Mouse (Mus musculus) CD4-positive, CD25-positive, alpha-beta regulatory T cell, adult 2 months (primary cell): Measurements from ENCODE around the gene Dll4.
A peak's percentile ranks its signal among the peaks of the same experiment; 100 is the strongest.

Experiments used
- DNase-seq: peaks from one replicate; pipeline ENCODE4 v3.0.0-alpha.2; 2012; ENCODE audit warnings: low read depth, low spot score

Dll4 gene

DNA sequence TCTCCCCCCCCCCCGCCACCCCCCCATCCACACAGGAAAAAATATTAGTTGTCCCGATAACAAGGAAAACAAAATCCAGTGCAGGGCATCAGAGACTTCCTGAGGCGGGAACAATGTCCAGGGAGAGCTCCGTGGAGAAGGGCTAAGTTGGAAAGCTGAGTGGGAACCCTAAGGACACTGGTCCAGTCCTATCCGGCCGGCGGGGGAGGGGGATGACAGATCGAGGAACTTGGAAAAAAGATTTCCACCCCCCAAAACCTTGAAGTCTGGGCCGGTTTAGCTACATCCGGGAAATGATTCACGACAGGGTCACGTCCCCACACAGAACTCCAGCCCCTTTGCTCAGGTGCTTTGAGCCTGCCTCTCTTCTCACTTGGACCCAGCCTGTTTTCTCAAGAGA, 14.0 kb upstream of the Dll4 start:
- no peak for DNase-seq

DNA sequence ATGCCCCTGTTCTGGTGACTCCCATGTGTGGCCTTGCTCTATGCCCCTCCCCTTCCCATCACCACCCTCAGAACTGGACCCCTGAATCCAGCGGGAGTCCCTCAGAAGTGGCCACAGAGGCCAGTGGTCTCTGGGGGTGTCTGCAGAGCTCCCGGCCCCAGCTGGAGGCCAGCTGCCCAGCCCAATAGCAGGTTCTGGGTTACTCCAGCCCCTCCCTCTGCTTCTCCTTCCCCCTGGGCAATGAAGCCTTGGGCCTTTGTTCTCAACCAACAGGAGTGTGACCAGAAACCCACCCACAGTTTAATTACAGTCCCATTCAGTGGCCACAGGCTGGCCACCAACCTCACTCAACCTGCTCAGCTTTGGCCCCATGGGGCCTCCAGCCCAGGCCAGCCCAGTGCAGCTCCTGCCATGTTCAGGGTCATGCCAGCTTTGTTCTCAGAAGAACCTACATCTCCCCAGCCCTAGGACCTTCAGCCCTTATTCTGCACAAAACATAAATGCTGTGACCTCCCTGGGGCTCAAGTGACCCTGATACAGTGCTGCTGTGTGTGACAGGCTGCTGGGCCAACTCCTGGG, 13.1 kb upstream of the Dll4 start:
- no peak for DNase-seq

DNA sequence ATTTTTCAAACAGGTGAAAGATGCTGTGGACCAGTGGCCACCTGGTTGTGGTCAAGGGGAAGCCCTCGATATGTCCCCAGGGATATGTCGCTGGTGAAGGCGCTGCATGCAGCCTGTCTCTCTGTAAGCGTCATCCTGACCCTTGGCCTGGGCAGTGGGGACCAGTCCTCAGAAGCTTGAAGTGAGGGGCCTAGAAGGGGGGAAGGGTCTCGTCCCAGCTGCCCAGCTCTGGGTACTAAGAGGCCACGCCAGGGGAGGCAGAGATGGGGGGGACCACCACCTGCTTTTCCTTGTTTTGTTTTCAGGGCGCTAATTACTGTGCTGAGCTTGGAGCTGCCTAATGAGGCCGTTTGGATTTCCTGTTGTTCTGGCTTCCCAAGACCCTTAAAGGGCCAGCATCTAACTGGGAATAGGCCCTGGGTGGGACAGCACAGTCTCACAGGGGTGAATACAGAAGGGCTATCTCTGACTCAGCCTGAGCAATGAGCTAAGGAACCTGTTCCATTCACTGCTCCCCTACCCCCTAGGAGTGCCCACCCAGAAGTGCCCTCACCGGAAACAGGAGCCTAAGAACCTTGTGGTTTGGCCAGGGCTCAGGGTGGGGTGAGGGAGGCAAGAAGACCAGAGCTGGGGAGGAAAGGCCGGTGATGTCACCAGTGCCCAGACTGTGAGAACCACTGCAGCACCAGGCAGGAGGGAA, 11.7 kb upstream of the Dll4 start:
- no peak for DNase-seq

DNA sequence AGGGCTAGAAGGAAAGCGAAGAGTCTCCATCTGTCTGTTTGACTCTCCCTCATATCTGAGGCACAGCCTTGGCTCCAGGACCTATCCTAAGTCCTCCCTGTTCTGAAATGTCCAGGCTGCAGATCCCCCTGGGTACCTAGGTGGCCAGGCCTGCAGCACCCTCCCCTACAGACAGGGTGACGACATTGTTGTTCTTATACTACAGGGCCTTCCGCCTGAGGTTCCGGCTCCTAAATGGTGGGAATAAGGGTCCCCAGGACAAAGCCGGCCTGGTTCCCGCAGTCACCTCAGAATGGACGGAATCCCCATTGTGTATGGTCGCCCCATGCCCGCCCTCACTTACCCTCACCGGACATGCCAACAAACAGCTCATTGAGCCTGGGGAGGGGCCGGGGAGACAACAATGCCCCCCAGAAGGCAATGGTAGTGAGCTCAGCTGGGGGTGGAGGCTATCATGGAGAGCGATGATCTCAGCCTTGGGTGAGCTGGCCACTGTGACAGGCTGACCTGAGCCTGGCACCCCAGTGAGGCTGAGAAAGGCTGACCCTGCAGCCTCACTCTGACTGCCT, 10.8 kb upstream of the Dll4 start:
- DNase-seq = no peak

DNA sequence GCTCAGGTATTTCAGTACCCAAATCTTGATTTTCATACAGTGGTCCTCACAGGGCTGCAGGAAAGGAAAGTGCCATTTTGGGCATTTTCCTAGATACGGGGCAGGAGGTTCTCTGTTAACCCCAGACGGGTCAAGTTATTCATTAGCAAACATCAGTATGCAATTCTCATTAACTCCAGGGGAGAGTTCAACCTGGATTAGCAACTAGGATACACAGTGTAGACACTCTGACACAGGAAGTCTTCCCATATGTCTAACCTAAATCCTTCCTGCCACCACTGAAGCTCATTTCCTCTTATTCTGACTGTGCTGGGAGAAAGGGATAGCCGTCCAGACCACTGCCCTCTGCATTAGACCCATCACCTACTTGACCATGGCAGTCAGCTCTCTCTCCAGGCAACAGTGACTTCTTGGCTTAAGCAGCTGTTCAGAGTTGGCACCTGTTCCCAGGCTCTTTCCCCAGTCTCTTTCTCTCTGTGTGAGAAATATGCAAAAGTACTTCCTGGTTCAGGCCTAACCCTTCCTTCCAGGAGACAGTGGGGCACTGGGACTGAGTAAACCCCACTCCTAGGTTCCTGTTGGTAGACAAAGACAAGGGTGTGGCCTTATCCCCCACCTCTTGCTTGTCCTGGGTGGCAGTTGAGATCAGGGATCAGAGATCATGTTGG, 7.4 kb upstream of the Dll4 start:
- no peak for DNase-seq

DNA sequence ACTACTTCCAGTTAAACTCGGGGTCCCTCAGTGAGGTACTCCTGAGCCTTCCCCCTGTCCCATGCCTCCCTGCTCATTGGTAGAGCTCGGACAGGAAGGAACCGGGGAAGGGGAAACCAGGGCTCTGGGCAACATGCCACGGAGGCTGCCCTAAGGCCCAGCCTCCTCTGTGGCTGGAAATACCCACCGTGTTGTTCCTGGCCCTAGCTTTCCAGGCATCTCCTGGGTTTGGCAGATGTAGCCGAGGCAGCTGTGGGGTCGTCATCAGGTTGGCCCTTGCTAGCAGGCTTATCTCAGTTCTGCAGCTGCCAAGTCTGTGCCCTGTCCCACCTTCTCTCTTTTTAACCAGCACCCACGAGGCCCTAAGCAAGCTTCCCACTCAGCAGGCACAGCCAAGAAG, 5.0 kb upstream of the Dll4 start:
- DNase-seq = no peak

DNA sequence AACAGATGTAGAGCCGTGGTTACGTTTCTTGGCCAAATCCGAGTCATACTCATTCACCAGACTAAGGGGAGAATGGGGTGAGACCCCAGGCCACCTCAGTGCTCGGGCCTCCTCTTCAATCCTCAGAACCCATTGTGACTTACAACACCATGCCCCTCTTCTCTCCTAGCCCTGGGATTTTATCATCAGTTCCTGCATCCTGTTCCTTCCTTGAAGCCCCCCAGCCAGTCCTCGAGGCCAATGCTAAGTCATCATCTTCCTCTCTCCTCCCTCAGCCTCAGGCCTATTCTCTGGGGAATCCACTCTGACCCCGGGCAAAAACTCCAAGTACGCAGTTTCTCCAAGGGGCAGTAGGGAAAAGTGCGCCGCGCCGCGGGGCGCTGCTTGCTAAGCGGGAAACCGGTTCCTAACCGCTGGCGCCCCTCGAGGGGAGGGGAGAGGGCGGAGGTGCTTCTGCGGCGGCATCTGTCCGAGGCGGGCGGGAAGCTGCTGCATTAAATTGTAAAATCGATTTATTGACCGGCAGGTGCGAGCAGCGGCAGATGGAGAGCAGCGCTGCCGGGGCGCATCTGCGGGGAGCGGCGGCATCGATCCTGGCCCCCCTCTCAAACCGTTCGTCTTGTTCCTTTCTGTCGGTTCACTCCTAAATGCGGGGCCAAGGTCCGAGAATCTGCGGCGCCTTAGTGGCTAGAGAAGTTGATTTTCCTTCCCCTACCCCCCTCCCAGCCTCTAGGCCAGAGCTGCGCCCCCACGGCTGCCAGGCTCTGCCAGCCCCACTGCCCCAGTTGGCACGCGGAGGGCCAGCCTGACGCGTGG, 3.6 kb upstream of the Dll4 start:
- no peak for DNase-seq

DNA sequence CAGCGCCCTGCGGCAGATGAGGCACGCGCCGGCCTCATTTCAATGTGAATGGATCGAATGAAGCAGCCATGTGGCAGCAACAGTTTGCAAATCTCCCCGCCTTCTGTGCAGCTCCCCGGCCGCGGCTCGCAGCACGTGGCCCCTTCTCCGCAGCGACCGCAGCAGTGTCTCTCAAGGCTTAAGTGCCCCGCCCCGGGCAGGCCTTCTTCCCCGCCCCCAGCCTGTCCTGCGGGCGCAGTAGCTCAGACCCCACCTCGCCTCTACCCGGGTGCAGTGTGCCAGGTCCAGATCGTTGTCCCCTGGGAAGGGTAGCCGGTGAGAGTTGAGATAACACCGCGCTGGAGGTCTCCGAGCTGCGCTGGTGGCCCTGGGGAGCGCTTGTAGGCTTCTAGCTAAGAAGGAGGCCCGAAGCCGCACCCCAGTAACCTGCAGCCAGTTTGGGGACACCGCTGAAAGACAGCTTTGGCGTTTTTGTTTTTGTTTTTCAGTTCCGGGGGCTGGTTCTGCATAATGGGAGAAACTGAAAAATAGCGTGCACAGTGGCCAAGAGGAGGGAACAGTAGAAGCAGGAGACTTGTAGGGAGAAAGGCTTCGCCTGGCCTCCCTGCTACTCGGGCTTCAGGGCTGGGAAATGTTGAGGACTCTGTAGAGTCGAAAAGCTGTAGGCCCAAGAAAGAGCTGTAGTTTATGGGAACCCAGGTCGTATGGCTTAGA, 2.8 kb upstream of the Dll4 start:
- DNase-seq = peak; percentile 39

DNA sequence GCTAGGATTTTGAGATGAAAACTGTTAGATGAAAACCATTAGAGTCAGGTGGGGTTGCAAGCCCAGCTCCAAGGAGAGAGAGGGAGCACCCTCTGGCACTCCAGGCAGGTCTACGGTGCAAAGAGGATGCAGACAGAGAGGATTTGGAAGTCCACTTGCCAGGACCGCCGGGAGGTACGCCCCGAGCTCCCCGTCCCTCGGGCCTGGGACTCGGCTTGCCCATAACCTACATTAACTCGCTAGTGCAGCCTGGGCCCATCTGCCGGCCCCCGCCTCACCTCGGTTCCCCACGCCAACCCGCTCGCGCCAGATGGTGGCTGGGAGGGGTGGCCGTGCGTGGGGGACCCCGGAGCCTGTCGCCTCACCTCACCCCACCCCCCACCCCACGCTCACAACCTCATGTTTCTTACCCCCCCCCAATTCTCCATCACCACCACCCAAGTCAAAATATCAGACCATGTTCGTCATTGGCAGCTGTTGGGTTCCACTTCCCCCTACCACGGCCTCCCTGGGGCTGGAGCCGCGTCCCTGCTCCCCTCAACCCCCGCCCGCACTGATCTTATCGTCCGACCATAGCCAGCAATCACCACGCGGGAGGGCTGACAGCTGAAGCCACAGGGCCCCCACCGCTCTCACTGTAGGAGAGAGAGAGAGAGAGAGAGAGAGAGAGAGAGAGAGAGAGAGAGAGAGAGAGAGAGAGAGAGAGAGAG, 1.6 kb upstream of the Dll4 start:
- peak; percentile 40 for DNase-seq

DNA sequence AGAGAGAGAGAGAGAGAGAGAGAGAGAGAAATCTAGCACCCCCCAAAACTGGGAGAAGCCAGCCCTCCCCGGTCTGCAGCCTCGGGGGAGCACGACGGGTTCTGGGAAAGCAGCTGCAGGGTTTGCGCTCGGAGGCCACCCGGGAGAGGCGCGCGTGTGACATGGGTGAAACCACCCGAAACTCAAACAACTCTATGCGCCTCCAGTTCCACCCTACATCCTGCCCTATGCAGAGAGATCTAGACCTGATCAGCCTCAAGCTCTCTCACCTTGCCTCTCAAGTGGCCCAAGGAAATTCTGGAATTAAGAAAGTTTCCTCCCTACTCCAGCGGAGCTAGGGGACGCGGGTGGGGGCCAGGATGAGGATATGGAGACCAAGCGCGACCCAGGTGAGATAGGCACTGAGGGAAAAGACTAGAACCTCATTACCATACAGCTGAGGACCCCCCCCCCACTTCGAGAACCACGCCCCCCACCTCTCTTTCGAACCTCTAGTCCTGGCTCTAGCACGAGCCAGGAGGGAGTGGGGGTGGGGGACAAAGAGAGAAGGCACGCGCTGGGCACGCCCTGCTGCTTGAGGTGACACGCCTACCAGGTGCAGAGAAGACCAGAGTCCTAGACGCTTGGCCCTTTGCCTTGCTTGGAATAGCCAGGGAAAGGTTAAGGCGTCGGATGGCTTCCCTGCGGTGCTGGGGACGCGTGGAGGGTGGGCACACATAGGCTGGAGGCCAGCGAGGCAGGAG, 837 bp upstream of the Dll4 start:
- DNase-seq = peak; percentile 46

DNA sequence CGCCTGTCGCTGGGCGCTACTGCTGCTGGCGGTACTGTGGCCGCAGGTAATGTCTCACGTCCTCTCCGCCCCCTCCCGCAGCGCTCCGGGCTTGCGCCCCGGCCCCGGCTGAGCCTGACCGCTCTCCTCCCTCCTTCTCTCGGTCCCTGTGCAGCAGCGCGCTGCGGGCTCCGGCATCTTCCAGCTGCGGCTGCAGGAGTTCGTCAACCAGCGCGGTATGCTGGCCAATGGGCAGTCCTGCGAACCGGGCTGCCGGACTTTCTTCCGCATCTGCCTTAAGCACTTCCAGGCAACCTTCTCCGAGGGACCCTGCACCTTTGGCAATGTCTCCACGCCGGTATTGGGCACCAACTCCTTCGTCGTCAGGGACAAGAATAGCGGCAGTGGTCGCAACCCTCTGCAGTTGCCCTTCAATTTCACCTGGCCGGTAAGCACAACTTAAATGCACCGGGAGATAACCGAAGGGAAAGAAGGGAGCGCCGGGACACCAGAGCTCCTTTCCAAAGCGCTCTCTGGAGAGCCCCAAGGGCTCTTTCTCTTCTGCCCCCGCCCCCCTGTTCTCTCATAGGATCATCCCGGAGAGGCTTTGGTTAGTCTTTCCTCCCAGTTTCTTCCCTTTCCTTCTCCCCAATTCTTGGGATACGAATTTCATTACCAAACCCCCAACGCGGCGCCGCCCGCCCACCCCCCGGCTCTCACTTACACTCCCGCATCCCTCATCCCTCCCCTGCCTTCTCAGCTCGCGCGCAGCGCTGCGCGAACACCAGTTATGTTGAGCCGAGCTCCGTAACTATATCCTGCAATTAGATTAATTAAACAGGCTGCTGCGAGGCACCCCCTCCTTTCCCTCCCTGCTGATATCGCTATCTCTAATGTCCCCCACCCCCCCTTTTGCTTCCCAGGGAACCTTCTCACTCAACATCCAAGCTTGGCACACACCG, 847 bp downstream of the Dll4 start:
- DNase-seq = peak; percentile 20

DNA sequence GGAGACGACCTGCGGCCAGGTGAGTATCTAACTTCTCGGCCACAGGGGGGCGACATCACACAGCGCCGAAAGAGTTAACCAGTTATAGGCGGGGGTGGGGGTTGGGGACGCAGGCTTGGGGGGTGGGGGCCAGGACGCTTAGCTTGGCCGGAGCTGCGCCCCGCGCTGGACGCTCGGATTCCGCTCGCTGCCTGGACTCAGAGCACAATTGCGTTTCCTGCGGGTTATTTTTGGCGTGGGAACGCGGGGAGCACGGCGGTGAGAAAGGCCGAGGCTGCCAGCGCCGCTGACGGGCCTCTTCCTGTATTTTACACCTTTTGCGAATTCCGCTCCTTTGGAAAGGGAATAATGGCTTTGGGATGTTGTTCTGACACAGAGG, 1.5 kb downstream of the Dll4 start:
- peak; percentile 68 for DNase-seq

DNA sequence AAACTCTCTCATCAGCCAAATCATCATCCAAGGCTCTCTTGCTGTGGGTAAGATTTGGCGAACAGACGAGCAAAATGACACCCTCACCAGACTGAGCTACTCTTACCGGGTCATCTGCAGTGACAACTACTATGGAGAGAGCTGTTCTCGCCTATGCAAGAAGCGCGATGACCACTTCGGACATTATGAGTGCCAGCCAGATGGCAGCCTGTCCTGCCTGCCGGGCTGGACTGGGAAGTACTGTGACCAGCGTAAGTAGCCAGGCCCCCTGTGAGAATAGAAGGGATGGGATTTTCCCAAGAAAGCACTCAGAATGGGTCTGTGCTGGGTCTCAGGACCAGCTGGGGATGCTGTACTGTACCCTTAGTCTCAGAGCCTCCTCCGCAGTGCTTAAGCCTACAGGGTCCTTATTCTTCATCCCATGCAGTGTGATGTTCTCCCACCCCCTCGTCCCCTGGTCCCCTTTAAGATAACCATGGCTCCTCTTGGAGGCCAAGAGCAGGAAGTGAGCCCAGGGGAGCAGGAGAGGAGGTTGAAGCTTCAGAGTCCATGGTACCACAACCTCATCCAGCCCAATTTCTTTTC, 2.5 kb downstream of the Dll4 start:
- DNase-seq = no peak

DNA sequence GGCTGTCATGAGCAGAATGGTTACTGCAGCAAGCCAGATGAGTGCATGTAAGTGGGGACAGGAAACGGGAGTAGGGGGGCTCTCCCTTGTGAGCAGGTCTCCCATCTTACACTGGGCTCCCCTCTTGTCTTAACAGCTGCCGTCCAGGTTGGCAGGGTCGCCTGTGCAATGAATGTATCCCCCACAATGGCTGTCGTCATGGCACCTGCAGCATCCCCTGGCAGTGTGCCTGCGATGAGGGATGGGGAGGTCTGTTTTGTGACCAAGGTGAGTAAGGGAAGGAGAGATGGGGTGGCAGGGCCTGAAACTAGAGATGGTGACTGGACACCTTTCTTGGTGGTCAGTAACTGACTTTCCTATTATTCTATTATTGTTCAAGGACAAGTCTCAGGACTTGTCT, 3.0 kb downstream of the Dll4 start:
- no peak for DNase-seq

DNA sequence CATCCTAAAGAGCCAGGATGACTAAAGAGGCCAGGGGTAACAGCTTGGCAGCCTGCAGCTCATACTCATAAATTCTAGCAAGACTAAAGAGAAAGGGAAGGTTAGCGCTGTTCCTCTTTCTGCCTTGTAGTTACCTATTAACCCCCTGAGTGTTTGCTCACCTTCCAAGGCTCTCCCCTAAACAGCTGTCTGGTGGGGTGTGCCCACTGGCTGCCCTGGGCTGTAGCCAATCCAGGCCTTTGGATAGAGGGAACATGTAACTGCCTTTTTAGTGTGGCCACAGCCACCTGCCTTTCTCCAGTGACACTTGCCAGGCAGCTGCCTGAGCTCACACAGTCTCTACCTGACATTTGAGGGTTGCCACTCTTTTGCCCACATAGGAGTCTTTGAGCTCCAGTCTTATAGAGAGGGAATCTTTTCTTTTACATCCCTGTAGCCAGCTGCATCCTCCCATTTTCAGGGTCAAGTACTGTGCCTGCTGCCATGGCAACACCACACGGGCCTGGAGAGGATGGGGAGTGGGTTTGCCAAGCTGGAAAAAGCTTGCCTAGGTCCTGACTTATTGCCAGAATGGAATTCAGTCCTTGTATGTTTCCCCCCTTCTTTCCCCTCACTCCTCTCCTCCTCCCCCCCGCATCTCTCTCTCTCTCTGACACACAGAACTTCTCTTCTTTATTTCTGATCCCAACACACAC, 3.7 kb downstream of the Dll4 start:
- DNase-seq = no peak

DNA sequence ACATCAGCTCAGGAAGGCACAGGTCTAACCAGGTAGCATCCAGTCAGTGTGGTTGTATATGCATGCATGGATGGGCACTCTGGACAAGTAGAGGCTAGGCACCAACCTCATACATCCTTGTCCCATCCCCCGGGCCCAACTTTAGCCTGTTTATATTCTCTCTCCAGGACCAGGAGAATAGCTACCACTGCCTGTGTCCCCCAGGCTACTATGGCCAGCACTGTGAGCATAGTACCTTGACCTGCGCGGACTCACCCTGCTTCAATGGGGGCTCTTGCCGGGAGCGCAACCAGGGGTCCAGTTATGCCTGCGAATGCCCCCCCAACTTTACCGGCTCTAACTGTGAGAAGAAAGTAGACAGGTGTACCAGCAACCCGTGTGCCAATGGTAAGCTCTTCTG, 5.2 kb downstream of the Dll4 start:
- DNase-seq = no peak

DNA sequence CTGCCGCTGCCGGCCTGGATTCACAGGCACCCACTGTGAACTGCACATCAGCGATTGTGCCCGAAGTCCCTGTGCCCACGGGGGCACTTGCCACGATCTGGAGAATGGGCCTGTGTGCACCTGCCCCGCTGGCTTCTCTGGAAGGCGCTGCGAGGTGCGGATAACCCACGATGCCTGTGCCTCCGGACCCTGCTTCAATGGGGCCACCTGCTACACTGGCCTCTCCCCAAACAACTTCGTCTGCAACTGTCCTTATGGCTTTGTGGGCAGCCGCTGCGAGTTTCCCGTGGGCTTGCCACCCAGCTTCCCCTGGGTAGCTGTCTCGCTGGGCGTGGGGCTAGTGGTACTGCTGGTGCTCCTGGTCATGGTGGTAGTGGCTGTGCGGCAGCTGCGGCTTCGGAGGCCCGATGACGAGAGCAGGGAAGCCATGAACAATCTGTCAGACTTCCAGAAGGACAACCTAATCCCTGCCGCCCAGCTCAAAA, 6.6 kb downstream of the Dll4 start:
- DNase-seq = no peak

DNA sequence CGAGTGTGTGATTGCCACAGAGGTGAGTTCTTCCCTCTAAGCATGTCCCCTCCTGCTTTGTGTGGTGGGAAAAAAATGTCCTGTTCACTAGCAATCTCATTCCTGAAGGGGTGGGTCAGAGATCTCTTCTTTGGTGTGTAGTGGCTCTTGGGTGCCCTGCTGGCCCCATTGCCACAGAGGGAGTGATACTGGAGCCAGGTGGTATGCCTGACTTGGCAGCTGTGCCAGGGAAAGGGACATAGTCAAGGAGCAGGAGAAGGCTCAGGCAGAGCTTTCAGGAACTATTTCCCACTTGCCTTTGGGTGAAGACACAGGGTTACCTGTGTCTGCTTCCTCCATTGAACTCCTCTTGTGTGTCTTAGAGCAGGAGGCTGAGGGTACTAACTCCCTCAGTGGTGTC, 8.6 kb downstream of the Dll4 start:
- DNase-seq = no peak
